27 mouse cellular contexts compared by ENCODE assay signal in the genomic region with DNA sequence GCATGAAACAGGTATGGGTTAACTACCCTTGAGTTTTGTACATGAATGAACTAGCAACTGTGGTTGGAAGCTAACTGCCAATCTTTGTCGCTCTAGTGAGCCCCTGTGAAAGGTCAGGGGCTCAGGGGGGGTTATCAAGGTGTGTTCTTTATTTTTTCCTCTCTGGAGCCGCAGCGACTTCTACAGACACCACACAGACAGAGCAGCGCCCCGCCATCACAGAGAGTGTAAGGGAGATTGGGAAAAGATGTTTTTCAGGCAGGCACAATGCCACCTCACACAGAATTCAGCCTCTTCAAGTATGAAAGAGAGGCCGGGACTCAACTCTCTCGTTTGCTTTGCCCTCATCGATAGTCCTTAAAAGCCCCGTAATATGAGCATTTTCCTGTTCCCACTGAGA. TPM values are rescaled to one million over a fixed set of nuclear protein-coding genes. Genes with fewer than 3 reads are reported as not detected.
"Had no signal": no experiment of that assay in that cellular context is flagged by ENCODE, and none has a peak within 500 bp of the region (broad histone marks: within the 10 kb centered on the region; RNA-seq: fewer than 3 reads in every experiment).

No protein-coding gene starts in this region.

- H3K9me3 ChIP-seq: kidney, embryonic 15.5 days; limb, embryonic 15.5 days; midbrain, embryonic 15.5 days had no signal

- H3K4me1 ChIP-seq: limb, embryonic 12.5 days; neural tube, embryonic 12.5 days had no signal

- DNase-seq: kidney, adult 8-10 months; kidney, postnatal 10 days; kidney, postnatal 36 days; layer of hippocampus, postnatal 36 days; left cerebral cortex, postnatal 4 days; liver, postnatal 0 days; lung, embryonic 14.5 days; retina, postnatal 1 day; spleen, adult 18-20 months; thymus, postnatal 25 days had no signal

- H3K36me3 ChIP-seq: kidney, embryonic 15.5 days; limb, embryonic 12.5 days; limb, embryonic 15.5 days; midbrain, embryonic 12.5 days; midbrain, embryonic 15.5 days; neural tube, embryonic 12.5 days had no signal

- H3K9ac ChIP-seq: kidney, embryonic 15.5 days; limb, embryonic 12.5 days; limb, embryonic 15.5 days; liver, embryonic 14.5 days; liver, postnatal 0 days; lung, embryonic 14.5 days; midbrain, embryonic 12.5 days; midbrain, embryonic 15.5 days; neural tube, embryonic 12.5 days had no signal

- H3K27ac ChIP-seq: kidney, embryonic 15.5 days; limb, embryonic 12.5 days; limb, embryonic 15.5 days; liver, embryonic 14.5 days; macrophage; midbrain, embryonic 12.5 days; neural tube, embryonic 12.5 days had no signal

- H3K4me3 ChIP-seq: kidney, embryonic 15.5 days; limb, embryonic 12.5 days; limb, embryonic 15.5 days; midbrain, embryonic 12.5 days; midbrain, embryonic 15.5 days; neural tube, embryonic 12.5 days had no signal

- H3K27me3 ChIP-seq: limb, embryonic 15.5 days; midbrain, embryonic 15.5 days; neural tube, embryonic 12.5 days had no signal

- H3K4me2 ChIP-seq: kidney, embryonic 15.5 days; limb, embryonic 12.5 days; limb, embryonic 15.5 days; liver, embryonic 11.5 days; lung, embryonic 14.5 days; midbrain, embryonic 12.5 days; midbrain, embryonic 15.5 days; neural tube, embryonic 12.5 days had no signal

- ATAC-seq: liver, postnatal 0 days; lung, postnatal 0 days had no signal

RNA-seq across cellular contexts. Expression of gene Sfta2, which starts 9.2 kb away (rescaled TPM):
- total RNA-seq: layer of hippocampus, adult 8-10 months; layer of hippocampus, postnatal 10 days; layer of hippocampus, postnatal 36 days; left cerebral cortex, adult 8-10 months; left cerebral cortex, postnatal 14 days; left cerebral cortex, postnatal 4 days; megakaryocyte, adult 5-6 weeks; neutrophil, adult 5-6 weeks had no signal
- polyA plus RNA-seq: limb, embryonic 12.5 days; limb, embryonic 15.5 days; liver, embryonic 14.5 days; liver, postnatal 0 days; macrophage; midbrain, embryonic 12.5 days; midbrain, embryonic 15.5 days; neural tube, embryonic 12.5 days; thymus, postnatal 0 days had no signal

RNA-seq across cellular contexts. Expression of gene 2300002M23Rik, which starts 24.9 kb away (rescaled TPM):
- total RNA-seq: layer of hippocampus, adult 8-10 months; layer of hippocampus, postnatal 10 days; layer of hippocampus, postnatal 36 days; left cerebral cortex, adult 8-10 months; left cerebral cortex, postnatal 14 days; left cerebral cortex, postnatal 4 days; megakaryocyte, adult 5-6 weeks; neutrophil, adult 5-6 weeks had no signal
- polyA plus RNA-seq: kidney, embryonic 15.5 days; limb, embryonic 12.5 days; liver, embryonic 11.5 days; liver, embryonic 14.5 days; liver, postnatal 0 days; lung, embryonic 14.5 days; lung, postnatal 0 days; macrophage; midbrain, embryonic 12.5 days; midbrain, embryonic 15.5 days; neural tube, embryonic 12.5 days had no signal

RNA-seq across cellular contexts. Expression of gene Gm9573, which starts 34.3 kb away (rescaled TPM):
- total RNA-seq: layer of hippocampus, adult 8-10 months; layer of hippocampus, postnatal 10 days; layer of hippocampus, postnatal 36 days; left cerebral cortex, postnatal 14 days; left cerebral cortex, postnatal 4 days; megakaryocyte, adult 5-6 weeks had no signal
- polyA plus RNA-seq: kidney, embryonic 15.5 days; limb, embryonic 12.5 days; liver, embryonic 11.5 days; liver, embryonic 14.5 days; liver, postnatal 0 days; lung, embryonic 14.5 days; lung, postnatal 0 days; macrophage; midbrain, embryonic 12.5 days; midbrain, embryonic 15.5 days; neural tube, embryonic 12.5 days had no signal

RNA-seq across cellular contexts. Expression of gene Cdsn, which starts 40.2 kb away (rescaled TPM):
- total RNA-seq: megakaryocyte, adult 5-6 weeks; neutrophil, adult 5-6 weeks had no signal
- polyA plus RNA-seq: kidney, embryonic 15.5 days; limb, embryonic 12.5 days; liver, embryonic 11.5 days; liver, embryonic 14.5 days; liver, postnatal 0 days; macrophage; neural tube, embryonic 12.5 days had no signal

RNA-seq across cellular contexts. Expression of gene Mucl3, which starts 51.4 kb away (rescaled TPM):
- total RNA-seq: layer of hippocampus, adult 8-10 months; layer of hippocampus, postnatal 10 days; layer of hippocampus, postnatal 36 days; left cerebral cortex, adult 8-10 months; left cerebral cortex, postnatal 14 days; left cerebral cortex, postnatal 4 days; megakaryocyte, adult 5-6 weeks; neutrophil, adult 5-6 weeks had no signal
- polyA plus RNA-seq: liver, embryonic 14.5 days; liver, postnatal 0 days; macrophage; midbrain, embryonic 12.5 days; midbrain, embryonic 15.5 days; neural tube, embryonic 12.5 days had no signal
